Mouse (Mus musculus) hindbrain, embryonic 13.5 days (tissue): ENCODE results near the gene Dtl. TPM values are rescaled to one million over a fixed set of nuclear protein-coding genes. Genes with fewer than 3 reads are reported as not detected.

Experiments used
- ATAC-seq: fragments of 200-750 bp; cut with Nextera tagmentation; 2 replicates; pipeline ENCODE4 v1.8.0; 2017; ENCODE audit warnings: moderate TSS enrichment; ENCODE audit not compliant: low FRiP score
- H3K27ac ChIP-seq: fragments of 300-500 bp; sonication (generic); 2 replicates; pipeline ENCODE4 v1.5.1; 2015; ENCODE audit warnings: inconsistent platforms, mild to moderate bottlenecking, moderate library complexity
- H3K27me3 ChIP-seq: fragments of 300-500 bp; sonication (generic); 2 replicates; pipeline ENCODE4 v1.6.1; 2015; ENCODE audit warnings: mild to moderate bottlenecking, inconsistent platforms
- H3K36me3 ChIP-seq: fragments of 300-500 bp; sonication (generic); 2 replicates; pipeline ENCODE4 v1.6.1; 2015; ENCODE audit warnings: mild to moderate bottlenecking, inconsistent platforms
- H3K4me1 ChIP-seq: fragments of 300-500 bp; sonication (generic); replicated peaks from 2 replicates; pipeline ENCODE4 v1.6.1; 2015; ENCODE audit warnings: inconsistent platforms
- H3K4me2 ChIP-seq: fragments of 300-500 bp; sonication (generic); 2 replicates; pipeline ENCODE4 v1.6.1; 2015; ENCODE audit warnings: inconsistent platforms, mild to moderate bottlenecking, moderate library complexity
- H3K4me3 ChIP-seq: fragments of 300-500 bp; sonication (generic); 2 replicates; pipeline ENCODE4 v1.5.1; 2015; ENCODE audit warnings: mild to moderate bottlenecking, inconsistent platforms
- H3K9ac ChIP-seq: fragments of 300-500 bp; sonication (generic); 2 replicates; pipeline ENCODE4 v1.6.1; 2015; ENCODE audit warnings: mild to moderate bottlenecking, inconsistent platforms
- H3K9me3 ChIP-seq: fragments of 300-500 bp; sonication (generic); 2 replicates; pipeline ENCODE4 v1.6.1; 2016; ENCODE audit warnings: inconsistent platforms
- WGBS: fragments of 180-500 bp; shearing (Covaris S2); methylation state at CpG from one replicate; pipeline ENCODE4 v1.1.7; 2015; 5-methylcytosine and 5-hydroxymethylcytosine counted together
- polyA plus RNA-seq: library from polyadenylated mRNA; unstranded; fragments of >200 nt; fragmentation: Nextera tagmentation; extraction: Ambion mirVana; gene quantifications from 2 replicates; pipeline ENCODE4 v1.2.1, GENCODE M21; 2015

Dtl gene
- 11.4 TPM in 2 replicates for polyA plus RNA-seq

DNA sequence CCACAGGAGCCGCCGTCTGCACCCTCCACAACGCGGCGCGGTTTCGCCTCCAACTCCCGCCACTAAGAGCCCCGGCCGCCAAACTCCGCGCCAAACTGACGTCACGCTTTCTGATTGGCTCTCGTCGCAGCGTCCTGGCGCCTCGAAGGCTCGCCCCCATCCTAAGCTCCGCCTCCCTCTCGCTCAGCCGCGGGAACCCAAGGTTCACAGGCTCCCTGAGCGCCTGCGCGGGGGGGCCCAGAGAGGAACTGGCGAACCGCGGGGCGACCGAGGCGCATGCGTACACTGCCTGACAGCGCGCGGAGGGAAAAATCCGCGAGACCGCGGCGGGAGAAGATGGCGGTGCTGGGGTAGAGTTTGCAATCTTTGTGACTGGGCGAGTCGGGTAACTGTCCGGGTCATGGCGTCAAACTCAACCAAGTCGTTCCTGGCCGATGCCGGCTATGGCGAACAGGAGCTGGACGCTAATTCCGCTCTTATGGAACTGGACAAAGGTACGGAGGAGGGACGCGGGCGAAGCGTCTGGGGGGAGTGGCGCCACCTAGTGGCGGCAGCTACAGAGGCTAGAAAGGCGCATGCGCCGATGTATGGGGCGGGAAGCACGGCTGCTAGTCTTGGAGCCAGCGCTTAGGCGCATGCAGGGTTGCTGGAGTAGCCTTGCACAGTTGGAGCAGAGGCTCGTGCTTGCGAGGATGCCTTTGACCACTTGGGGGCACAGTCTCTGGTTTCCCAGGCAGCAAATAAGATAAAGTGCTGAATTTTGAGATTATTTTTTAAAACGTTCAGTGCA lies at the start of gene Dtl, which contains the start of gene Ints7:
Gene Dtl (minus strand): TSS at position 87 of the 790 bp plus-strand sequence.
Gene Ints7 (plus strand): TSS at position 179 of the 790 bp plus-strand sequence.
- Histone ChIP-seq H3K9ac (peak within 1 kb of the TSS; percentile 77), H3K36me3 (peaks cover 5% of the 10 kb centered on the region), H3K9me3 (no peaks in the 10 kb centered on the region), H3K4me3 (peak within 1 kb of the TSS; percentile 70), H3K4me1 (peaks cover 33% of the 10 kb centered on the region), H3K4me2 (peak within 1 kb of the TSS; percentile 94), H3K27ac (peak within 1 kb of the TSS; percentile 96), H3K27me3 (no peaks in the 10 kb centered on the region)
- peak; percentile 99 for ATAC-seq
- WGBS: under 1% methylated on average over 64 of the region's 70 CpGs

- H3K4me3 ChIP-seq: no peak overlapping the region
- WGBS: 74% methylated on average over 6 of the region's 6 CpGs
- no peaks in the 10 kb centered on the region for H3K27me3 ChIP-seq
- H3K9ac ChIP-seq: no peak overlapping the region
- H3K36me3 ChIP-seq: peaks cover 40% of the 10 kb centered on the region
- peaks cover 8% of the 10 kb centered on the region; the same call in 1 of the 2 replicates for H3K4me1 ChIP-seq
- H3K9me3 ChIP-seq: no peaks in the 10 kb centered on the region
- H3K4me2 ChIP-seq: no peak overlapping the region
- no peak overlapping the region for H3K27ac ChIP-seq
- ATAC-seq: no peak
These were observed 49.7 kb upstream of the Dtl start for GRCm38 (mm10) chr1:191625026-191625425.

GRCm38 (mm10) chr1:191624492-191624891 lies 49.1 kb upstream of the Dtl start:
- H3K9ac ChIP-seq: no peak overlapping the region
- no peaks in the 10 kb centered on the region for H3K9me3 ChIP-seq
- H3K27ac ChIP-seq: no peak overlapping the region
- no peak overlapping the region for H3K4me2 ChIP-seq
- H3K27me3 ChIP-seq: no peaks in the 10 kb centered on the region
- ATAC-seq: no peak
- WGBS: 77% methylated on average over 6 of the region's 6 CpGs
- H3K4me1 ChIP-seq: peaks cover 8% of the 10 kb centered on the region; the same call in 1 of the 2 replicates
- peaks cover 46% of the 10 kb centered on the region for H3K36me3 ChIP-seq
- no peak overlapping the region for H3K4me3 ChIP-seq

GRCm38 (mm10) chr1:191622801-191623200 lies 47.5 kb upstream of the Dtl start:
- Histone ChIP-seq H3K27ac (no peak overlapping the region), H3K27me3 (no peaks in the 10 kb centered on the region), H3K4me1 (peaks cover 3% of the 10 kb centered on the region; the same call in 1 of the 2 replicates), H3K9me3 (no peaks in the 10 kb centered on the region), H3K36me3 (peaks cover 61% of the 10 kb centered on the region), H3K9ac (no peak overlapping the region), H3K4me3 (no peak overlapping the region), H3K4me2 (no peak overlapping the region)
- no peak for ATAC-seq
- WGBS: 94% methylated on average over 8 of the region's 8 CpGs

- WGBS: 95% methylated on average over 8 of the region's 8 CpGs
- Histone ChIP-seq H3K4me3 (no peak overlapping the region), H3K4me1 (peaks cover 3% of the 10 kb centered on the region; the same call in 1 of the 2 replicates), H3K9ac (no peak overlapping the region), H3K4me2 (no peak overlapping the region), H3K27ac (no peak overlapping the region), H3K36me3 (peaks cover 78% of the 10 kb centered on the region), H3K9me3 (no peaks in the 10 kb centered on the region), H3K27me3 (no peaks in the 10 kb centered on the region)
- ATAC-seq: no peak
These were observed 45.8 kb upstream of the Dtl start for GRCm38 (mm10) chr1:191621096-191621495.

DNA sequence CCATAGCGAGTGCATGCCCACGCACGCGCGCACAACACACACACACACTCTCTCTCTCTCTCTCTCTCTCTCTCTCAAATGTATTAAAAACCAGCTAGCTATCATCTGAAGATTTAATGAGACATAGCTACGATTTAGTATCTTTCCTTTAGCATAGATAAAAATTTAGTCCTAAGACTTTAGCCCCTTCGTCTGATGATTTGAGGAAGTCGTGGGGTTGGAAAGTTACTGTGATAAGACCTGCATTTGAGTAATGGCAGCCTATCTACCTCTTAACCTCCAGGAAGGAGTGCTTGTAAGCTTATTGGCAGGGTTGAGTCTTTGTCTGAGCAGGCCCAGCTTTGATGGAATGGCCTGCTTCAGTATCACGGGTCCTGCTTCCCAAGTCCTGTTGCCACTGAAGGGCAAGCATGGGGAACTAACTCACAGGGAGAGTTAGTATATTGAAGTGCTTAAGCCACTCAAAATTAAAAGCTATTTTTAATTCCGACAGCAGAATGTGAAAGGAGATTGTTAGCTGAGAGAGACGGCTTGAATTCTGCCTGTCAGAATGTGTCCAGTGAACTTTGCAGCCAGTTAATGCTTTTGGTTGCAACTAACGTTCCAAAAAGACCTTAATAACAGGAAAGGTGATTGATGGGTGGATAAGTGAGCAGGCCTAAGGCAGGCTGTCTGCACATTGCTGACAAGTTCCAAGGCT lies 42.9 kb upstream of the Dtl start:
- H3K27me3 ChIP-seq: no peaks in the 10 kb centered on the region
- H3K4me2 ChIP-seq: no peak overlapping the region
- no peak overlapping the region for H3K9ac ChIP-seq
- no peak overlapping the region for H3K4me3 ChIP-seq
- no peaks in the 10 kb centered on the region for H3K9me3 ChIP-seq
- no peak overlapping the region for H3K27ac ChIP-seq
- WGBS: 93% methylated on average over 12 of the region's 12 CpGs
- peaks cover 94% of the 10 kb centered on the region for H3K36me3 ChIP-seq
- no peaks in the 10 kb centered on the region for H3K4me1 ChIP-seq
- ATAC-seq: no peak

- peaks cover 97% of the 10 kb centered on the region for H3K36me3 ChIP-seq
- 93% methylated on average over 3 of the region's 3 CpGs for WGBS
- H3K9ac ChIP-seq: no peak overlapping the region
- H3K4me2 ChIP-seq: no peak overlapping the region
- no peak overlapping the region for H3K27ac ChIP-seq
- ATAC-seq: no peak
- no peaks in the 10 kb centered on the region for H3K27me3 ChIP-seq
- no peaks in the 10 kb centered on the region for H3K4me1 ChIP-seq
- no peak overlapping the region for H3K4me3 ChIP-seq
- H3K9me3 ChIP-seq: no peaks in the 10 kb centered on the region
These were observed 42.2 kb upstream of the Dtl start for GRCm38 (mm10) chr1:191617589-191617988.

DNA sequence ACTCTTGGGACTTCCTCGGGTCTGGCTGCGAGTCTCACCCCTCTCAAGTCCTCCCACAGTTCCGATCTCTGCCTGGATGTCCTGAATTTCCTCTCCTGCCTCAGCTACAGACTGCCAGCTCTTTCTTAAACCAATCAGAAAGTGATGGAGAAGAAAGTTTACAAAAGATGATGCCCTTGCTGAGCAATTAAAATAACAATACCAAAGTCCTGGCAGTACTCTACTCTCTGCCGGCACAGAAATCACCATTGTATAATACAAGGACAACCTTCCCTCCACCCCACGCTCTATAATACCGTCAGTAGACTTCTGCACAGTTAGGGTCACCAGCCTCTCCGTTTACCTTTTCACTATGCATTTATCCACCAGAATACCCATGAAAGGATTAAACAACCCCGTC lies 40.9 kb upstream of the Dtl start:
- no peaks in the 10 kb centered on the region for H3K27me3 ChIP-seq
- no peaks in the 10 kb centered on the region for H3K4me1 ChIP-seq
- H3K9ac ChIP-seq: no peak overlapping the region
- H3K4me3 ChIP-seq: no peak overlapping the region
- ATAC-seq: no peak
- no peak overlapping the region for H3K27ac ChIP-seq
- peaks cover 94% of the 10 kb centered on the region for H3K36me3 ChIP-seq
- no peaks in the 10 kb centered on the region for H3K9me3 ChIP-seq
- 63% methylated on average over 8 of the region's 8 CpGs for WGBS
- H3K4me2 ChIP-seq: no peak overlapping the region

GRCm38 (mm10) chr1:191612877-191613276 lies 37.5 kb upstream of the Dtl start:
- Histone ChIP-seq H3K27ac (no peak overlapping the region), H3K9ac (no peak overlapping the region), H3K4me2 (no peak overlapping the region), H3K4me1 (no peaks in the 10 kb centered on the region), H3K27me3 (no peaks in the 10 kb centered on the region), H3K9me3 (no peaks in the 10 kb centered on the region), H3K4me3 (no peak overlapping the region), H3K36me3 (peaks cover 93% of the 10 kb centered on the region)
- WGBS: 90% methylated on average over 16 of the region's 16 CpGs
- no peak for ATAC-seq

DNA sequence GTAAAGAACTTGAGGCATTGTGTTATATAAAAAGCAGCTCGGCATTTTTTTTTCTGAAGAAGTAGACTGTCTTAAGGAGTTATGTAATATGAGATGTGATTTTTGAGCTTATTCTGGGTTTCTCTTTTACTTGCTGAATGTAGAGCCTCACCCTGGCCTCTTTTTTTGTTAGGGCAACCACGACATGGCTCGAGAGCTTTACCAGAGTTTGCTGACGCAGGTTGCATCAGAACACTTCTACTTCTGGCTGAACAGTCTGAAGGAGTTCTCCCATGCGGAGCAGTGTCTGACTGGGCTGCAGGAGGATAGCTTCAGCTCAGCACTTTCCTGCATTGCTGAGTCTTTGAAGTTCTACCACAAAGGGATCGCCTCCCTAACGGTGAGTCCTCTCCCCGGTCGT lies 36.3 kb upstream of the Dtl start:
- 90% methylated on average over 9 of the region's 9 CpGs for WGBS
- Histone ChIP-seq H3K4me2 (no peak overlapping the region), H3K9me3 (no peaks in the 10 kb centered on the region), H3K27me3 (no peaks in the 10 kb centered on the region), H3K9ac (no peak overlapping the region), H3K27ac (no peak overlapping the region), H3K4me3 (no peak overlapping the region), H3K36me3 (peaks cover 93% of the 10 kb centered on the region), H3K4me1 (no peaks in the 10 kb centered on the region)
- no peak for ATAC-seq

GRCm38 (mm10) chr1:191610357-191610756 lies 35.0 kb upstream of the Dtl start:
- H3K9me3 ChIP-seq: no peaks in the 10 kb centered on the region
- H3K27me3 ChIP-seq: no peaks in the 10 kb centered on the region
- H3K4me2 ChIP-seq: no peak overlapping the region
- H3K9ac ChIP-seq: no peak overlapping the region
- no peak overlapping the region for H3K27ac ChIP-seq
- peaks cover 92% of the 10 kb centered on the region for H3K36me3 ChIP-seq
- 96% methylated on average over 7 of the region's 7 CpGs for WGBS
- H3K4me3 ChIP-seq: no peak overlapping the region
- no peaks in the 10 kb centered on the region for H3K4me1 ChIP-seq
- ATAC-seq: no peak

DNA sequence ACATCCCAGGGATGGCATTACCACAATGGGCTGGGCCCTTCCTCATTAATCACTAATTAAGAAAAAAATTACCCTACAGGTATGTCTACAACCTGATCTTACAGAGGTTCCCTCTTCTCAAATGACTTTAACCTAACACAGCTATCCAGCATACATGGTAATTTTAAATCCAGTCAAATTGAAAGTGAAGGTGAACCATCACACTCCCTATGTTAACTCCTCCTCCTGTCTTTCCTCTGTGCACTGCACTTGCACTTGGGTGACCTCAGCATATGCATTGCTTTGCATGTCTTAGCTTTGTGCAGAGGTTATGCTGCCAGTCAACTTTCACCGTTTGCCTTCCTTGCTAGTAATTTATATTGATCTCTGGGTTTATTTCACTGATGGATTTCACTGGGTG lies 34.2 kb upstream of the Dtl start:
- no peak overlapping the region for H3K27ac ChIP-seq
- no peaks in the 10 kb centered on the region for H3K27me3 ChIP-seq
- no peak overlapping the region for H3K4me3 ChIP-seq
- H3K36me3 ChIP-seq: peaks cover 92% of the 10 kb centered on the region
- H3K4me2 ChIP-seq: no peak overlapping the region
- ATAC-seq: no peak
- H3K9ac ChIP-seq: no peak overlapping the region
- 94% methylated on average over 1 of the region's 1 CpGs for WGBS
- no peaks in the 10 kb centered on the region for H3K4me1 ChIP-seq
- H3K9me3 ChIP-seq: no peaks in the 10 kb centered on the region
